22 mouse cellular contexts compared by ENCODE assay signal in genomic region chr13:91536711-91537110, GRCm38 (mm10).
DNase-seq lines count a peak whose midpoint lies in the region; ATAC-seq lines count a peak whose summit lies in the region.
"Had no signal": no experiment of that assay in that cellular context is flagged by ENCODE, and none has a peak within 500 bp of the region (broad histone marks: within the 10 kb centered on the region; RNA-seq: fewer than 3 reads in every experiment).

No protein-coding gene starts in this region.

- no peaks in the 10 kb centered on the region for H3K27me3 ChIP-seq in heart, embryonic 12.5 days (replicated peaks)
- H3K27me3 ChIP-seq: forebrain, embryonic 13.5 days; hindbrain, embryonic 13.5 days had no signal

- no peak overlapping the region for H3K27ac ChIP-seq in heart, embryonic 12.5 days (ENCODE audit: poor library complexity, severe bottlenecking)
- H3K27ac ChIP-seq: forebrain, embryonic 10.5 days; forebrain, embryonic 13.5 days; heart, adult 2 months; heart, embryonic 10.5 days; hindbrain, embryonic 10.5 days; hindbrain, embryonic 13.5 days had no signal

- H3K4me2 ChIP-seq in heart, embryonic 12.5 days, result no peak overlapping the region
- H3K4me2 ChIP-seq: forebrain, embryonic 13.5 days; hindbrain, embryonic 13.5 days had no signal

- ATAC-seq in cerebellum, adult (ENCODE audit: insufficient number of reproducible peaks, low FRiP score, low TSS enrichment), result peak; percentile 91
- no peak for ATAC-seq in heart, embryonic 12.5 days (ENCODE audit: insufficient number of reproducible peaks, low FRiP score)
- ATAC-seq in monocyte, adult 5-6 weeks (replicated peaks; ENCODE audit: insufficient number of reproducible peaks, low FRiP score, low TSS enrichment, poor library complexity, severe bottlenecking), result no peak
- ATAC-seq: activated CD4-positive, CD25-positive, alpha-beta regulatory T cell, adult 4 months; forebrain, embryonic 13.5 days; forebrain, embryonic 16.5 days; hindbrain, embryonic 16.5 days had no signal

- no peaks in the 10 kb centered on the region for H3K4me1 ChIP-seq in heart, embryonic 12.5 days (replicated peaks)
- H3K4me1 ChIP-seq: forebrain, embryonic 10.5 days; forebrain, embryonic 13.5 days; heart, embryonic 10.5 days had no signal

- H3K9me3 ChIP-seq in heart, embryonic 12.5 days (replicated peaks), result 0 out of 2 replicates have a peak, but pooled peaks cover 3% of the 10 kb centered on the region
- H3K9me3 ChIP-seq: heart, embryonic 10.5 days had no signal

- peaks cover 22% of the 10 kb centered on the region for H3K36me3 ChIP-seq in heart, embryonic 12.5 days

- H3K9ac ChIP-seq in heart, embryonic 12.5 days, result no peak overlapping the region
- H3K9ac ChIP-seq: forebrain, embryonic 13.5 days; hindbrain, embryonic 13.5 days had no signal

- no peak overlapping the region for H3K4me3 ChIP-seq in heart, embryonic 12.5 days
- H3K4me3 ChIP-seq: forebrain, embryonic 10.5 days; forebrain, embryonic 13.5 days; heart, adult 2 months; heart, embryonic 10.5 days; hindbrain, embryonic 10.5 days; hindbrain, embryonic 13.5 days had no signal

- no peak for DNase-seq in cerebellum, adult 11-12 months
- DNase-seq in heart, postnatal 4 days, result peak; percentile 26
- peak; percentile 9 for DNase-seq in retina, adult 2 months (ENCODE audit: low read depth, low spot score)
- no peak for DNase-seq in retina, embryonic 14.5 days (ENCODE audit: low spot score)
- DNase-seq: adrenal gland, adult 8-10 months; adrenal gland, postnatal 25 days; cerebellum, adult 11 months; cerebellum, adult 8-10 months; gastrocnemius, postnatal 10 days; gastrocnemius, postnatal 36 days; heart, adult 2 months had no signal

- WGBS in heart, embryonic 12.5 days, result 49% methylated on average over 3 of the region's 3 CpGs

Comparison
In these comparisons a context has a peak if more than half of its experiments do, and no peak if none do; other contexts are left out.
1. DNase-seq: peak in heart, postnatal 4 days (single experiment) and retina, adult 2 months (single experiment); none in cerebellum, adult 11-12 months (single experiment) and retina, embryonic 14.5 days (single experiment).